Mouse (Mus musculus) thymus, postnatal 4 days (tissue): Measurements from ENCODE around the gene Npnt.
A peak's percentile ranks its signal among the peaks of the same experiment; 100 is the strongest.

Source experiments
- DNase-seq: peaks from one replicate; pipeline ENCODE4 v3.0.0; 2021

The Npnt gene

GRCm38 (mm10) chr3:132949791-132950528, at the start of gene Npnt:
Gene Npnt, minus strand, starts transcription at chr3:132950291.
- DNase-seq = peak; percentile 70

- DNase-seq = no peak
These were observed 46.2 kb upstream of the Npnt start for GRCm38 (mm10) chr3:132996299-132996698.

- DNase-seq = no peak
These were observed 45.8 kb upstream of the Npnt start for GRCm38 (mm10) chr3:132995904-132996267.

- DNase-seq = no peak
These were observed 45.2 kb upstream of the Npnt start for GRCm38 (mm10) chr3:132995172-132995903.

GRCm38 (mm10) chr3:132986188-132986587, 36.1 kb upstream of the Npnt start:
- DNase-seq = no peak

- no peak for DNase-seq
These were observed 33.9 kb upstream of the Npnt start for GRCm38 (mm10) chr3:132983845-132984485.

GRCm38 (mm10) chr3:132981968-132982367, 31.9 kb upstream of the Npnt start:
- no peak for DNase-seq

- no peak for DNase-seq
These were observed 29.8 kb upstream of the Npnt start for GRCm38 (mm10) chr3:132979781-132980461.

GRCm38 (mm10) chr3:132966255-132966654, 16.2 kb upstream of the Npnt start:
- no peak for DNase-seq

- no peak for DNase-seq
These were observed 14.8 kb upstream of the Npnt start for GRCm38 (mm10) chr3:132964715-132965507.

- DNase-seq = no peak
These were observed 12.7 kb upstream of the Npnt start for GRCm38 (mm10) chr3:132962631-132963361.

- no peak for DNase-seq
These were observed 414 bp upstream of the Npnt start for GRCm38 (mm10) chr3:132950529-132950880.

- peak; percentile 63 for DNase-seq
These were observed 706 bp downstream of the Npnt start for GRCm38 (mm10) chr3:132949380-132949790.

GRCm38 (mm10) chr3:132948298-132948795, 1.7 kb downstream of the Npnt start:
- no peak for DNase-seq

- DNase-seq = no peak
These were observed 4.0 kb downstream of the Npnt start for GRCm38 (mm10) chr3:132946086-132946485.

- no peak for DNase-seq
These were observed 4.4 kb downstream of the Npnt start for GRCm38 (mm10) chr3:132945669-132946068.

GRCm38 (mm10) chr3:132944609-132945008, 5.5 kb downstream of the Npnt start:
- no peak for DNase-seq

GRCm38 (mm10) chr3:132944193-132944592, 5.9 kb downstream of the Npnt start:
- DNase-seq = no peak

- DNase-seq = no peak
These were observed 7.3 kb downstream of the Npnt start for GRCm38 (mm10) chr3:132942778-132943177.

GRCm38 (mm10) chr3:132940181-132940990, 9.7 kb downstream of the Npnt start:
- no peak for DNase-seq

- DNase-seq = no peak
These were observed 11.1 kb downstream of the Npnt start for GRCm38 (mm10) chr3:132939006-132939405.
